Mouse (Mus musculus) cerebellum, adult 11-12 months (tissue): Measurements from ENCODE around the gene Rpl26.

Experiments
- DNase-seq: peaks from one replicate; pipeline ENCODE4 v3.0.0; 2022

Gene Rpl26

GRCm38 (mm10) chr11:68901351-68902046 is at the start of gene Rpl26:
Gene Rpl26, plus strand, starts transcription at chr11:68901583.
- DNase-seq: peak; percentile 98

DNA sequence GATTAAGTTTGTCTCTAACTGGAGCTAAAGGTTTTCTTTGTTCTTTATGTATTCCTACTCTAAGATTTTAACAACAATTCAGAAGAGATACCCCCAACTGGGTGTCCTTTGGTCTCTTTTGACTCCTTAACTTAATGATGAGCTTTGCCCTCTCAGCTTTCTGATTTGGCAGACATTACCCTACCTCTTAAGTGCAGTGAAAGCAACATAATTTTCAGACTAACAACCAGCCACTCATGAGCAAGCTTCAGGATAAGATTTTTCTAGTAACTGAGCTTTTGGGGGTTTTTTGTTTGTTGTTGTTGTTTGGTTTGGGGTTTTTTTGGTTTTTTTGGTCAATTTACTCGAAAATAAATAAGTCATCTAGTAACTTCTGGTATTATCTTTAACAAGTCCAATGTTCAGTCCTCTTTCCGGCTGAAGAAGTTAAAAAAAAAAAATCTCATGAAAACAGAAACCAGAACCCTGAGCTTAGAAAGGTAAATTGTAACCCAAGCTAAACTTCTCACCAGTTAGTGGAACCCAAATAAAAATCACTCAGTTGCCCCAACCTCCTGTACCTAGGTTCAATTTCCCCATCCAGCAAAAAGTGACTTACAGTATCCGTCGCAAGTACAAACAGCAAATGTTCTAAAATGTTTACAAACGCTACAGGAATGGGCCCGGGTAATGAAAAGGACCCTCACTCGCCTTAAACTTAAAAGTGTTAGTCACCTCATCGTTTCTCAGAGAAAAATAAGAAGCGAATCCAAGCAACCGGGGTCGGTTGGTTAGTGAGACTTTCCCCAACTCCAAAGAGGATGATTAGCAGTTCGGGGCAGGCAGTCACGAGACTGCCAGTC is 49.5 kb upstream of the Rpl26 start:
- DNase-seq: no peak

DNA sequence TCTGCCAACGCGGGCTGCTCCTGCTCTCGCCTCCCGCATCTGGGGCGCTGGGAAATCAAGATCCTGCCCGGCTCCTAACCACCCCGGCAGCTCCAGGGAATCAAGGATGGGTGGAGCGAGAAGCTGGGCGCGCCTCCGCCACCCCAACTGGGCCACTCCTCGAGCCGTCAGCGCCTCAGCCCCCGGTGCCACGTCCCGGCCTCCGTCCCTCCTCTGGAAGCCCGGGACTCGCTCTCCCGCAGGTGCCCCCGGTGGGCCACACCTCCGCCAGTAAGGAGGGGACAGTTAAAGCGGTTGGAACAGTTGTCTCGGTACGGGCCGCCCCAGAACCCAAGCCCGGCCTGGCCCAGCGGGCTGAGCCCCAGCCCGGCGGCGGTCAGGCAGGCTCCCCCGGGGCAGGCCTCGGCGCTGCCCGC is 48.9 kb upstream of the Rpl26 start:
- no peak for DNase-seq

- peak; percentile 99 for DNase-seq
These were observed 48.4 kb upstream of the Rpl26 start for GRCm38 (mm10) chr11:68852932-68853409.

GRCm38 (mm10) chr11:68853611-68854401 is 47.6 kb upstream of the Rpl26 start:
- DNase-seq: peak; percentile 49

- DNase-seq: no peak
These were observed 46.8 kb upstream of the Rpl26 start for GRCm38 (mm10) chr11:68854621-68855020.

DNA sequence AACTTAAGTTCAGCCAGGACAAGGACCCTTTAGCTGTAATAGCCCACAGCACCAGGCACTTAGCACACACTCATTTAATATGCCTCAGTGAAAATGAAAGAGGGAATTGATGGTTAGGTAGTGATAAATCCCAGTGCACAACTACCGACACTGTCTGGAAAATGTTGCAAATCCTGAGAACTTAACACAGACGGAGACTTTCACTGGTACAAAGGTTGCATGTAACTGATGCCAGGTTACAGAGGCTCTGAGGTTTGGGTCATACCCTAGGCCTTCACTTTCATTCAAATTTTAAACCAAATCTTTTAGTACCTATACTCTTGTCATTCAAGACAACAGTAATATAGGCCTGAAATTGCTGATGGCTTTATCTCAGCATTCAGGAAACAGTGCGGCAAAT is 44.1 kb upstream of the Rpl26 start:
- DNase-seq: no peak

- DNase-seq: no peak
These were observed 41.3 kb upstream of the Rpl26 start for GRCm38 (mm10) chr11:68859943-68860593.

GRCm38 (mm10) chr11:68862260-68862659 is 39.1 kb upstream of the Rpl26 start:
- DNase-seq: no peak

DNA sequence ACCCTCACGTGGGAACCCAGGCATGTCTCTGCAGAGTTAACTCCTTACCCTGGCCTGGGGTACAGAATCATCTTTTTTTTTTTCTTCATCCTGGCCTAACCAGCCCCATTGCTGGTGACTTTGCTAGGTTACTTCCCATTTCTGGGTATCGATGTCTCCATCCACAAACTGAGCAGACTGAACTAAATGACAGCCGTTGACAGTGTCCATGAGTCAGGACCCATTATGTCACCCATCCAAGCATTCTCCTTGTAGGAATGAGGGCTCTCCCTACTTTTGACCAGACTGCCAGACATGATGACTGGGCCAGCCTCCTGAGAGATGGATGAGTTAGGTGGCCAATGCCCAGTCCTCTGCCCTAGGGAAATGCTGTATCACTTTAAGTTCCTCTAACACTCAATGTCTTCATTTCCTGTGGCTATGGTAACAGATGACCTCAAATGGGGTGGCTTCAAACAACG is 37.7 kb upstream of the Rpl26 start:
- no peak for DNase-seq

GRCm38 (mm10) chr11:68864544-68865189 is 36.7 kb upstream of the Rpl26 start:
- no peak for DNase-seq

- DNase-seq: no peak
These were observed 30.1 kb upstream of the Rpl26 start for GRCm38 (mm10) chr11:68871277-68871676.

DNA sequence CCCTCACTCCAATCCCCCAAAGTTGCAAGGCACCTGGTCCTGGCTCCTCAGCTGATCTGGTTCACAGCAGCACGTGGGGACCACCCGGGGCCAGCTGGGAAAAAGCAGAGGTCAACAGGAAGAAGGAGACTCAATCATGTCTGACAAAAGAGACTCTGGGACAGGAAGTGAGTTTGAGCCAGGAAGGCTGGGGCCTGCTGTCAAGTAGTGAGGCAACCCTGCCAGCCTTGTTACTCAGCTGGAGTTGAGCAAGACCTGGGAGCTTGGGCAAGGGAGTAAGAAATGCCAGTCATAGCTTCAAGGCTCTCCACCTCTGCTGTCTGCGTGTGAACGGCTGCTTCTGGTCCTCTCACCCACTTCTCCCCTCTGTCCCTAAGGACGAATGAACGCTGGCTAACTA is 29.6 kb upstream of the Rpl26 start, which contains the start of gene Ndel1:
Gene Ndel1, minus strand, starts transcription at position 111 of the 400 bp plus-strand sequence.
- DNase-seq: no peak

- DNase-seq: no peak
These were observed 26.5 kb upstream of the Rpl26 start for GRCm38 (mm10) chr11:68874841-68875240.

GRCm38 (mm10) chr11:68878811-68879210 is 22.6 kb upstream of the Rpl26 start:
- no peak for DNase-seq

DNA sequence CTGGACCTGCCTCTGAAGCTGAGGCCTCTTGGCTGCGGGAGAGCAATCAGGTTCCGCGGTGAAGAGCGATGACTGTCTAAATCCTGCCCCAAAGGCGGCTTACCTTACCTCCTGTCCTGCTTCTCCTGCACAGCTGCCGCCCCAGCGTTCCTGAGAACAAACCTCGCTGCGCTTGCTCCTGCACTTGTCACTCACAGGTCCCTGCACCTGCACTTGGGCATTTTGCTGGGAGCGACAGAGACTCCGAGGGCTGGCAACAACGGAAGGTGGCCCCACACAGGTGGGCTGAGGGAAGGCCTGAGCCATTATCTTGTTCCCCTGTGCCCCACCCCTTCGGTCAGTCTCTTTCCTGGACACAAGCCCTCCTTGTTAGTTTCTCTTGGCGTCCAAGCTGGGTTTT is 19.3 kb upstream of the Rpl26 start:
- DNase-seq: no peak

GRCm38 (mm10) chr11:68883843-68884242 is 17.5 kb upstream of the Rpl26 start:
- no peak for DNase-seq

DNA sequence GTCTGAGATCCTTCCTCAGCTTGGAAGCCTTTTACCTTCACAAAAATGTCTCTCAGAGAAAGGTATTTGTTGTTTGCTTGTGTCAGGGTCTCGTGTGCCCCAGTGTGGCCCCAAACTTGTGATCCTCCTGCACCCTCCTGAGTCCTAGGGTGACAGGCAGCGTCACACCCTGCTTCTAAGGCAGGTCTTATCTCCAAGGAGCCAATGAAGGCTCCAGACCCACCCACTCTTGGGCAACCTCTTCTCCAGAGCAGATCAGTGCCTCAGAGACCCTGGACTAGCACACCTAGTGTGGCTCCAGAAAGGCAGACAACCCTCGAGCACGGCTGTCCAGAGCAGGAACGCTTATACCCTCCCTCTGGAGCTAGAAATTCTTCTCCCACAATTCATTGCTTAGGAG is 17.0 kb upstream of the Rpl26 start:
- no peak for DNase-seq

GRCm38 (mm10) chr11:68886091-68886490 is 15.3 kb upstream of the Rpl26 start:
- no peak for DNase-seq

DNA sequence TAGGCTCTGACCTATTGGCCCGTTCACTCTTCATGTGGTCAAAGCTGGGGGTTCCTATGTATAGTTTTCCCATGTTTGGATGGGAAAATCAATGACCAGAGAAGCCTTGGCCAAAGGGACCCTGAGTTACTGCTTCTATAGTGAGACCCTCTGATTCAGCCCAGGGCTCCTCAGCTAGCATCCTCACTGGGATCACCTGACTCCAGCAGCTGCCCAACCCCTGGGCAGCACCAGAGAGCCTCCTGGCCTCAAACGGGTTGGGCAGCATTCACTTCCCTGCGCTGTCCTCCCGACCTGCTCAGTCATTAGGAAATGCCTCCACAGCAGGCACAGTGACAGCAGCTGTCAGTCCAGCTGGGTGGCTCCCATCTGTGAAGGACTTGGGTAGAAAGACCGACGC is 13.1 kb upstream of the Rpl26 start, which contains the start of gene Rnf222:
Gene Rnf222, plus strand, starts transcription at position 301 of the 400 bp plus-strand sequence.
- DNase-seq: no peak

GRCm38 (mm10) chr11:68888653-68889052 is 12.7 kb upstream of the Rpl26 start:
- DNase-seq: no peak

GRCm38 (mm10) chr11:68890625-68891024 is 10.8 kb upstream of the Rpl26 start:
- DNase-seq: no peak
